21 mouse cellular contexts compared by ENCODE assay signal in the genomic region with DNA sequence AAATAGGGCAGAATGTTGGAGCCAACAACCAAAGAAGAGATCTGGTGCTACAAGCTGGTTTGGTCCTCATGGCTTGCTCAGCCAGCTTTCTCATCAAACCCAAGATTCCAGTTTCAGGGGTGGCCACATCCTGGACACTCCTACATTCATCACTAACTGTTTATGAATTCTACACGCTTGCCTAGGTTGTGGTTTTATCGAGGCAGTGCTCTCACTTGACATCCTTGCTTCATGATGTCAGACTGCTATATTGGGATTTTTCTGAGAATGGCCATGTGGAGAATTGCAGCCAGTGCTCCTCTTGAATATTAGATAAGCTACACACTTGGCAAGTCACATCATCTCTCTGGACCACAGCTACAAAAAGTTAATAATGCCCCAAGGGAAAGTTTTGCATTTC.
A peak's percentile ranks its signal among the peaks of the same experiment; 100 is the strongest.
DNase-seq lines count a peak whose midpoint lies in the region; ATAC-seq and TF ChIP-seq lines count a peak whose summit lies in the region.
"Had no signal": no experiment of that assay in that cellular context is flagged by ENCODE, and none has a peak within 500 bp of the region (broad histone marks: within the 10 kb centered on the region; RNA-seq: fewer than 3 reads in every experiment).

No protein-coding gene starts in this region.

- no peak overlapping the region for H3K9ac ChIP-seq in heart, adult 2 months (ENCODE audit: low read depth, low read length)
- H3K9ac ChIP-seq in heart, embryonic 13.5 days: no peak overlapping the region
- H3K9ac ChIP-seq in heart, postnatal 0 days (replicated peaks; ENCODE audit: low read depth, low read length): no peak overlapping the region
- H3K9ac ChIP-seq: embryonic facial prominence, embryonic 12.5 days; forebrain, embryonic 15.5 days; hindbrain, embryonic 13.5 days had no signal

- TF ChIP-seq POLR2A in heart, adult 2 months (IDR thresholded peaks at IDR 0.05; ENCODE audit: insufficient read depth, low read depth, low read length): no peak

- peaks cover 2% of the 10 kb centered on the region; the same call in 1 of the 2 replicates for H3K36me3 ChIP-seq in heart, adult 2 months (ENCODE audit: control insufficient read depth, insufficient read depth, low read length)
- H3K36me3 ChIP-seq in heart, embryonic 13.5 days: no peaks in the 10 kb centered on the region
- no peaks in the 10 kb centered on the region for H3K36me3 ChIP-seq in heart, postnatal 0 days (replicated peaks; ENCODE audit: control insufficient read depth, insufficient read depth, low read length)
- H3K36me3 ChIP-seq: embryonic facial prominence, embryonic 12.5 days; forebrain, embryonic 15.5 days; hindbrain, embryonic 13.5 days had no signal

- TF ChIP-seq EP300 in heart, adult 2 months (IDR thresholded peaks at IDR 0.05; ENCODE audit: insufficient read depth, low read depth, low read length): no peak
- TF ChIP-seq EP300 in heart, postnatal 0 days (IDR thresholded peaks at IDR 0.05; ENCODE audit: low read depth): peak; percentile 58

- no peaks in the 10 kb centered on the region for H3K79me2 ChIP-seq in heart, adult 2 months (replicated peaks; ENCODE audit: control insufficient read depth, insufficient read depth, low read length)

- no peaks in the 10 kb centered on the region for H3K4me1 ChIP-seq in heart, adult 2 months (ENCODE audit: control insufficient read depth, insufficient read depth, low read length)
- H3K4me1 ChIP-seq in heart, embryonic 13.5 days: peaks cover 13% of the 10 kb centered on the region
- H3K4me1 ChIP-seq in heart, postnatal 0 days (ENCODE audit: control insufficient read depth, insufficient read depth): peaks cover 5% of the 10 kb centered on the region; the same call in 1 of the 2 replicates
- H3K4me1 ChIP-seq: embryonic facial prominence, embryonic 12.5 days; forebrain, embryonic 15.5 days; hindbrain, embryonic 13.5 days had no signal

- H3K27me3 ChIP-seq in heart, adult 2 months (ENCODE audit: control insufficient read depth, insufficient read depth, low read length): no peaks in the 10 kb centered on the region
- H3K27me3 ChIP-seq in heart, embryonic 13.5 days (replicated peaks): no peaks in the 10 kb centered on the region
- no peaks in the 10 kb centered on the region for H3K27me3 ChIP-seq in heart, postnatal 0 days (ENCODE audit: control insufficient read depth, insufficient read depth, low read length)
- H3K27me3 ChIP-seq: CH12.LX; embryonic facial prominence, embryonic 12.5 days; forebrain, embryonic 15.5 days; hindbrain, embryonic 13.5 days had no signal

- no peaks in the 10 kb centered on the region for H3K9me3 ChIP-seq in heart, embryonic 13.5 days
- H3K9me3 ChIP-seq in heart, postnatal 0 days (replicated peaks; ENCODE audit: control insufficient read depth, low read length): no peaks in the 10 kb centered on the region
- H3K9me3 ChIP-seq: embryonic facial prominence, embryonic 12.5 days; forebrain, embryonic 15.5 days; hindbrain, embryonic 13.5 days had no signal

- H3K4me2 ChIP-seq in heart, embryonic 13.5 days: no peak overlapping the region
- H3K4me2 ChIP-seq in heart, postnatal 0 days (ENCODE audit: low read depth, low read length): no peak overlapping the region
- H3K4me2 ChIP-seq: embryonic facial prominence, embryonic 12.5 days; forebrain, embryonic 15.5 days; hindbrain, embryonic 13.5 days had no signal

- 27% methylated on average over 2 of the region's 2 CpGs for WGBS in heart, adult 2 months
- WGBS in heart, embryonic 13.5 days: 23% methylated on average over 2 of the region's 2 CpGs
- WGBS in heart, postnatal 0 days: 17% methylated on average over 2 of the region's 2 CpGs

- peak in 1 of 2 experiments; percentile 7 for DNase-seq in heart, adult 2 months
- DNase-seq in heart, postnatal 25 days (ENCODE audit: low spot score): no peak
- DNase-seq in Muller cell, postnatal 12 days (ENCODE audit: inconsistent ontology term): peak; percentile 8
- peak; percentile 83 for DNase-seq in heart, postnatal 0 days (ENCODE audit: low spot score)
- no peak for DNase-seq in left cerebral cortex, postnatal 14 days (ENCODE audit: low spot score in 2 of 2)
- no peak for DNase-seq in left cerebral cortex, adult 2 months (ENCODE audit: extremely low spot score in 1 of 2, low spot score in 2 of 2)
- DNase-seq in adrenal gland, adult 8-10 months: no peak
- DNase-seq: adrenal gland, postnatal 10 days; cerebellum, adult 11 months; cerebellum, adult 8-10 months; cerebellum, postnatal 14 days; embryo, embryonic 11 days; gastrocnemius, postnatal 36 days; kidney, adult 11 months; kidney, adult 9 months had no signal

- intact Hi-C loops in heart, adult 2 months (cut with DNase I): loop anchor here (5.0 kb wide), 1 partner anchor 247 kb away; no protein-coding TSS in a partner anchor
- intact Hi-C loops in heart, postnatal 25 days (cut with DNase I): no loop called here
- intact Hi-C loops in left cerebral cortex, postnatal 14 days (cut with DNase I): no loop called here
- intact Hi-C loops in left cerebral cortex, adult 2 months (cut with DNase I): no loop called here

- H3K27ac ChIP-seq in heart, adult 2 months: peak overlapping the region; percentile 38
- H3K27ac ChIP-seq in heart, embryonic 13.5 days (replicated peaks): peak overlapping the region; percentile 71
- H3K27ac ChIP-seq in heart, postnatal 0 days (ENCODE audit: low read depth): peak overlapping the region; percentile 67
- H3K27ac ChIP-seq in left cerebral cortex, adult 2 months: no peak overlapping the region
- H3K27ac ChIP-seq: embryonic facial prominence, embryonic 12.5 days; forebrain, embryonic 15.5 days; hindbrain, embryonic 13.5 days; hindbrain, postnatal 0 days had no signal

- 0 out of 2 replicates have a peak, but pooled peaks have one; percentile 12 for TF ChIP-seq CTCF in heart, adult 2 months (IDR thresholded peaks at IDR 0.05)
- TF ChIP-seq CTCF in heart, postnatal 0 days (IDR thresholded peaks at IDR 0.05; ENCODE audit: low read depth): 0 out of 2 replicates have a peak, but pooled peaks have one; percentile 0
- TF ChIP-seq CTCF in left cerebral cortex, adult 2 months (IDR thresholded peaks at IDR 0.05): no peak

- 0 out of 2 replicates have a peak, but pooled peaks have one; percentile 37 for ATAC-seq in heart, embryonic 13.5 days (ENCODE audit: extremely low read depth, insufficient number of reproducible peaks, low FRiP score, low TSS enrichment)
- ATAC-seq in heart, postnatal 0 days (ENCODE audit: insufficient read depth, low read depth): peak; percentile 97
- ATAC-seq: forebrain, embryonic 15.5 days; hindbrain, postnatal 0 days had no signal

- H3K4me3 ChIP-seq in heart, adult 2 months: no peak overlapping the region
- no peak overlapping the region for H3K4me3 ChIP-seq in heart, embryonic 13.5 days
- no peak overlapping the region for H3K4me3 ChIP-seq in heart, postnatal 0 days (ENCODE audit: low read depth, low read length)
- no peak overlapping the region for H3K4me3 ChIP-seq in left cerebral cortex, adult 2 months
- H3K4me3 ChIP-seq: embryonic facial prominence, embryonic 12.5 days; forebrain, embryonic 15.5 days; hindbrain, embryonic 13.5 days had no signal

Comparison
In these comparisons a context has a peak if more than half of its experiments do, and no peak if none do; other contexts are left out.
1. DNase-seq: peak in Muller cell, postnatal 12 days (single experiment) and heart, postnatal 0 days (single experiment); none in heart, postnatal 25 days (single experiment), left cerebral cortex, postnatal 14 days (0 of 2), left cerebral cortex, adult 2 months (0 of 2) and adrenal gland, adult 8-10 months (single experiment).